Mouse (Mus musculus): Measurements from ENCODE around the gene Itfg1.

DNA sequence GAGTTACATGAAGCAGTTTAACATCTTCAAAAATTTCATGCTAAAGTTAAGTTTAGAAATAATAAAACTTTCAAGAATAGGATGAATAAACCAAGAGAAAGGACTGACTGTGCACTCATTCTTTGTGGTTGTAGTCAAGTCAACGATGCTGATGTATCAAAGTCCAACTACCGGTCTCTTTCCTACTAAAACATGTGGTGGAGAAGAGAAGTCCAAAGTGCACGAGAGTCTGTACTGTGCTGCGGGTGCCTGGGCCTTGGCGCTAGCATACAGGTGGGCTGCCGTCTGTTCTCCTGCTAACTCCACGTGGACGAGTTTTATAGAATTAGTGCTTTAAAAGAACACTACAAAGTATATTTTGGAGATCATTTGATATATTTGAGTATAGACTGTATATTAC lies 37.3 kb upstream of the Itfg1 start:
- TF ChIP-seq CTCF (conservative IDR thresholded peaks at IDR 0.05; ENCODE audit: low read length) (no peak), POU5F1 (IDR thresholded peaks at IDR 0.05; ENCODE audit: borderline replicate concordance, low read length) (no peak), NANOG (IDR thresholded peaks at IDR 0.05; ENCODE audit: borderline replicate concordance, low read length) (no peak)
